Mouse (Mus musculus): Measurements from ENCODE around the gene Ascc1.

- TF ChIP-seq CTCF (IDR thresholded peaks at IDR 0.05) (peak; percentile 34), EP300 (IDR thresholded peaks at IDR 0.05) (peak; percentile 35; the same call in 1 of the 2 replicates)
These were observed 27.8 kb upstream of the Ascc1 start for GRCm38 (mm10) chr10:59974786-59975185.

All from lung, postnatal 0 days (tissue).